Mouse (Mus musculus) heart, embryonic 12.5 days (tissue): ENCODE measurements around the gene Actn4. TPM values are rescaled to one million over a fixed set of nuclear protein-coding genes. Genes with fewer than 3 reads are reported as not detected.

Experiments
- ATAC-seq: fragments of 200-750 bp; cut with Nextera tagmentation; 2 replicates; pipeline ENCODE4 v1.8.0; 2017; ENCODE audit warnings: moderate TSS enrichment, moderate library complexity; ENCODE audit not compliant: insufficient number of reproducible peaks, low FRiP score
- H3K27ac ChIP-seq: fragments of 300-500 bp; sonication (generic); 2 replicates; pipeline ENCODE4 v1.5.1; 2016; ENCODE audit warnings: mild to moderate bottlenecking, moderate library complexity; ENCODE audit not compliant: poor library complexity, severe bottlenecking
- H3K27me3 ChIP-seq: fragments of 300-500 bp; sonication (generic); replicated peaks from 2 replicates; pipeline ENCODE4 v1.6.1; 2016; ENCODE audit warnings: mild to moderate bottlenecking, moderate library complexity
- H3K36me3 ChIP-seq: fragments of 300-500 bp; sonication (generic); 2 replicates; pipeline ENCODE4 v1.6.1; 2016; ENCODE audit warnings: mild to moderate bottlenecking, moderate library complexity
- H3K4me1 ChIP-seq: fragments of 300-500 bp; sonication (generic); replicated peaks from 2 replicates; pipeline ENCODE4 v1.6.1; 2016; ENCODE audit warnings: mild to moderate bottlenecking
- H3K4me2 ChIP-seq: fragments of 300-500 bp; sonication (generic); 2 replicates; pipeline ENCODE4 v1.6.1; 2016; ENCODE audit warnings: mild to moderate bottlenecking, moderate library complexity
- H3K4me3 ChIP-seq: fragments of 300-500 bp; sonication (generic); 2 replicates; pipeline ENCODE4 v1.5.1; 2016; ENCODE audit warnings: mild to moderate bottlenecking
- H3K9ac ChIP-seq: fragments of 300-500 bp; sonication (generic); 2 replicates; pipeline ENCODE4 v1.6.1; 2016; ENCODE audit warnings: mild to moderate bottlenecking, moderate library complexity
- H3K9me3 ChIP-seq: fragments of 300-500 bp; sonication (generic); replicated peaks from 2 replicates; pipeline ENCODE4 v1.6.1; 2016; ENCODE audit warnings: mild to moderate bottlenecking, moderate library complexity
- WGBS: fragments of 180-500 bp; shearing (Covaris S2); methylation state at CpG from one replicate; pipeline ENCODE4 v1.1.7; 2016; 5-methylcytosine and 5-hydroxymethylcytosine counted together
- polyA plus RNA-seq: library from polyadenylated mRNA; unstranded; fragments of >200 nt; fragmentation: Nextera tagmentation; extraction: Ambion mirVana; gene quantifications from 2 replicates; pipeline ENCODE4 v1.2.1, GENCODE M21; 2016

Actn4 gene
- polyA plus RNA-seq, 1 experiment from 2014 or later: 317 TPM

DNA sequence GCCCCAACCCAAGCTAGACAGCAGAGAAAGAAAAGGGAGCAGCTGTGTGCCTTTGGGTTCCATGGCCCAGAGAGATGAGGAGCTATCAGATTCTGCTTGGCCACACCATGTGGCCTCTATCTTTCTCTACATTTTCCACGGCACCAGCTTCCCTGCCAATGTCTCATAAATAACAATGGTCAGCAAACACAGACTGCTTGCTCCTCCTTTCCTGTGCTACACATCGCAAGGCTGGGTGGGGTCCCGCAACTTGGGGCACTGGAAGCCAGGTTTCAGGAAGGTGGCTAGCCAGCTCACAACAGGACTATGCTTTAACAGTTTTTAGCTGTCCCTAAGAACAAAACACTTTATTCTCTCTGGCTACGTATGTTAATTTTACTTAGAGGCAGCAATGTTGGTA, 25.4 kb downstream of the Actn4 start:
- 60% methylated on average over 4 of the region's 4 CpGs for WGBS
- Histone ChIP-seq H3K9me3 (no peaks in the 10 kb centered on the region), H3K4me1 (peaks cover 94% of the 10 kb centered on the region), H3K36me3 (peaks cover 17% of the 10 kb centered on the region), H3K4me3 (no peak overlapping the region), H3K4me2 (no peak overlapping the region), H3K27me3 (no peaks in the 10 kb centered on the region), H3K27ac (peak overlapping the region; percentile 95), H3K9ac (peak overlapping the region; percentile 51; the same call in 1 of the 2 replicates)
- no peak for ATAC-seq

GRCm38 (mm10) chr7:28933825-28934224, 28.3 kb downstream of the Actn4 start:
- peak overlapping the region; percentile 65 for H3K27ac ChIP-seq
- no peak overlapping the region for H3K4me3 ChIP-seq
- WGBS: 95% methylated on average over 2 of the region's 2 CpGs

DNA sequence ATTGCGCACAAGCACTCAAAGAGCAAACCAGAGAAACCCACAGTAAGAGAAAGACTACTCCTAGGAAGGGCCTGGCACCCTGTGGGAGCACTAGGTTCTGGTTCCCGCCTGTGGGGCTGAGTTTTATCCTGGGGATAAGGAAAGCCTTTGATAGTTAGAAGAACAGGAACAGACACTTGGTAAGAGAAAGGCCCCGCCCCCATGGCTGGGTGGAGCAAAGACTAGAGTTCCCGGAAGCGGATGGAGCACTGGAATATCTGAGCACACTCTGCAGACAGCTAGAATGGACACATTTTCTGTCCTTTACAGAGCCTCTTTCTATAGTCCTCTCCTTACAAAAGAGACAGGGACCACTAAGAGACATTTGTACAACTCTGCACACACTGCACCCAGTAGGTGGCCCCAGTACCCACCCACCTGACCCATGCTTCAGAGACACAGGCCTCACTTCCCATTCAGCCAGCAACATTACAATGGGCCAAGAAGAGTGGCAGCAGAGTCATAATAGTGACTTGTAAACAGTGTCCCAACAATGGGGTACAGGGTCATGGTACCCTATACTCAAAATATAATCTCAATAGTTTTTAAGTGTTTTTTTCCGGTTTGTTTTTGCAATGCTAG, 29.6 kb downstream of the Actn4 start:
- no peak overlapping the region; the same call in 1 of the 2 replicates for H3K4me2 ChIP-seq
- no peak overlapping the region for H3K4me3 ChIP-seq
- H3K27ac ChIP-seq: peak overlapping the region; percentile 65
- peaks cover 83% of the 10 kb centered on the region for H3K4me1 ChIP-seq
- peaks cover 18% of the 10 kb centered on the region for H3K36me3 ChIP-seq
- no peaks in the 10 kb centered on the region for H3K9me3 ChIP-seq
- no peaks in the 10 kb centered on the region for H3K27me3 ChIP-seq
- 54% methylated on average over 6 of the region's 6 CpGs for WGBS
- ATAC-seq: no peak
- no peak overlapping the region for H3K9ac ChIP-seq

More at GRCm38 (mm10) chr7:28933825-28934224, 28.3 kb downstream of the Actn4 start:
- Histone ChIP-seq H3K4me2 (no peak overlapping the region), H3K27me3 (no peaks in the 10 kb centered on the region), H3K4me1 (peaks cover 94% of the 10 kb centered on the region), H3K9me3 (no peaks in the 10 kb centered on the region), H3K36me3 (peaks cover 17% of the 10 kb centered on the region), H3K9ac (peak overlapping the region; percentile 17; the same call in 1 of the 2 replicates)
- no peak for ATAC-seq

DNA sequence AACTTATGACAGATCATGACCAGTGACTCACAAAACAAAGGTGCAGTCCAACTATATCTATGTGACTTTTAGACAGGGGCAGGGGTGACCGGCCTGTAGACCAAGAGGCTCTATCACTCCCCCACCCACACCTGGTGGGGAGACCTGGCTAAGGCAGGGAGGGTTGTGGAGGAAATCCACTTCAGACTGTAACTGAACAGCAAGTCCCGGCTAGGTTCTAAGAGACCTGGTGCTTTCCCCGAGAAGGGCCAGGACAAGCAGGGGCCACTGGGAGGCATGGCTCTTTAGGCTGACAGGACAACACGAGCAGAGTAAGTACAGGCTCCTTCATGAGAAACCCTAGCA, 30.5 kb downstream of the Actn4 start:
- no peaks in the 10 kb centered on the region for H3K9me3 ChIP-seq
- H3K4me3 ChIP-seq: no peak overlapping the region
- H3K4me2 ChIP-seq: no peak overlapping the region
- H3K27ac ChIP-seq: peak overlapping the region; percentile 61; the same call in 1 of the 2 replicates
- ATAC-seq: no peak
- H3K9ac ChIP-seq: no peak overlapping the region
- H3K4me1 ChIP-seq: peaks cover 77% of the 10 kb centered on the region
- H3K27me3 ChIP-seq: no peaks in the 10 kb centered on the region
- peaks cover 20% of the 10 kb centered on the region for H3K36me3 ChIP-seq
- WGBS: 65% methylated on average over 4 of the region's 4 CpGs

DNA sequence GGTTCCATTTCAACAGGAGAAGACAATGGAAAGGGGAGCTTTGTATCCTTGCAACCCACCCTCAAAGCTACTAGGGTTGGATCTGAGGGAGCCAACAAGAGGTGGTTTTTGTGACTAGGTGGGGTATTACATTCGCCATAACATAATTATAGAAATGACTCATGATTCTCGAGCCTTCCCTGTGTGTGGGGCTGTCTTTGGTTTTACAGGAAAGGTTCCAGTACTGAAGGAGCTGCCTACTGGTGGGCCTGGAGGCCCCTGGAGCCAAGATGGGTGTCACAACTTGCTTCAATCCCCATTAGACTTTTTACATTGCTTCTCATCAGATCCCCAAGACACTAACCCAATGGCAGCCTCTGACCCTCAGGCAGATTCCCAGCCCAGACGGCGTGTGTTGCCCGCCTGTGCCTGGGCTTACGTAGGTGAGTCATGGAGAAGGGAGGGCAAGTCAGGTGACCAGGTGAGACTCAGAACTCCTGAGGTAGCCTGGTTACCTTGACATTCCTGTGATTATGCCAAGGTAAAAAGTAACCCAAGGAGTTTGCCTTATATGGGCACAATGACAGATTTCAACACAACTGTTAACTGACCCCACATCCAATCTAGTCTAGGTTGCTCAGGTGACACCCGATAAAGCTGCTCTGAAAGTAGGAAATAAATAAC, 31.0 kb downstream of the Actn4 start:
- H3K4me2 ChIP-seq: no peak overlapping the region
- no peak for ATAC-seq
- 86% methylated on average over 7 of the region's 7 CpGs for WGBS
- H3K4me3 ChIP-seq: no peak overlapping the region
- H3K27ac ChIP-seq: peak overlapping the region; percentile 61
- H3K36me3 ChIP-seq: peaks cover 18% of the 10 kb centered on the region
- H3K27me3 ChIP-seq: no peaks in the 10 kb centered on the region
- H3K4me1 ChIP-seq: peaks cover 77% of the 10 kb centered on the region
- H3K9ac ChIP-seq: 0 out of 2 replicates have a peak overlapping the region, but pooled peaks have one; percentile 41
- no peaks in the 10 kb centered on the region for H3K9me3 ChIP-seq

DNA sequence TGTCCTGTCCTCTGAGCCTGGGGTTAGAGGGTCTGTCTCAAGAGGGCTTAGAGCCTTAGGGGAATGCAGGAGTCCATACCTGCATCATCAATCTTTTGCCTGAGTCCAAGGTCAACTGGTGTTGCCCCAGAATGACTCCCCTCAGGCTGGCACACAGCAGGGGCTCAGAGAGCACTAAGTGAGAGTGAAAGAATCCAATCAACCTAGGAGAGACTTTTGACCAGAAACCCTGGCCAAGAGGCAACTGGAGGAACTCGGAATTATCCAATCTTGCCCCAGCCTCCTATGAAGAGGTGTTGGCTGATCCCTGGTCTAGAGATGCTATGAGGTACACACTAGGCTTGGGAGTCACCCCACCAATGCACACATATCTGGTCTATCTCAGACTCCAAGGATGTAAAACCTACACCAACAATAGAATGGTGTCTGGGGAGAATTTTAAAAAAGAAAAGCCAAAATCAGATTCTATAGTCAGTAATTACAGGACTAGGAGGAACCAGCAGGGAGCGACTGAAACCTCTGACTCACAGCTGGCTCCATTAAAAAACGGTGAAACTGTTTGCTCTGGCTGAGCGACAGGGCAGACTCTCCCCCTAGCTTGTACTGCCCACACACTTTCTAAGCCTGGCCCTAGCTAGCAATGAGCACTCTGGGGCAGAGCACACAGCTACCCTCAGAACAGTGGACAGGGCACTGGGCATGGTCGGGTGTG, 31.7 kb downstream of the Actn4 start:
- peak overlapping the region; percentile 61 for H3K27ac ChIP-seq
- peaks cover 15% of the 10 kb centered on the region for H3K36me3 ChIP-seq
- peaks cover 77% of the 10 kb centered on the region for H3K4me1 ChIP-seq
- H3K9ac ChIP-seq: peak overlapping the region; percentile 54; the same call in 1 of the 2 replicates
- no peak overlapping the region for H3K4me3 ChIP-seq
- no peak for ATAC-seq
- H3K27me3 ChIP-seq: no peaks in the 10 kb centered on the region
- WGBS: 52% methylated on average over 5 of the region's 5 CpGs
- no peaks in the 10 kb centered on the region for H3K9me3 ChIP-seq
- H3K4me2 ChIP-seq: no peak overlapping the region

GRCm38 (mm10) chr7:28929381-28929780, 32.8 kb downstream of the Actn4 start:
- Histone ChIP-seq H3K36me3 (peaks cover 14% of the 10 kb centered on the region), H3K4me2 (no peak overlapping the region), H3K4me1 (peaks cover 77% of the 10 kb centered on the region), H3K9ac (0 out of 2 replicates have a peak overlapping the region, but pooled peaks have one; percentile 44), H3K4me3 (no peak overlapping the region), H3K27ac (peak overlapping the region; percentile 61; the same call in 1 of the 2 replicates), H3K27me3 (no peaks in the 10 kb centered on the region), H3K9me3 (no peaks in the 10 kb centered on the region)
- ATAC-seq: no peak
- 49% methylated on average over 3 of the region's 3 CpGs for WGBS

DNA sequence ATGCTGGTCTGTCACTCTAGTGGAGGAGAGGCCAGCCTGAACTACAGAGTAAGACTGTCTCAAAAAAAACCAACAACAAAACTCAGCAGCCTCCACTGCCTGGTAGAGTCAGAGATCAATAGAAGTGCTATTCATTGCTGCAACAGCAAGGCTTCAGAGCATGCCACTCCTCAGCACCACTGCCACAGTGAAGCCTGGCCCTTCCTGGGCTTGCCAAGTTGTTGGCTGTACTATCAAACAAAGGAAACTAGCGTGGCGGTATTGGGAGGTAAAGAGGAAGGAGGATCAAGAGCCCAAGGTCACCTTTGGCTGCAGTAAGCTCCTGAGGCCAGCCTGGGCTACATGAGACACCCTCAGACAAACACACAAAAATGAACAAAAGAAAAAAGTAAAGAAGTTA, 36.0 kb downstream of the Actn4 start:
- H3K9ac ChIP-seq: peak overlapping the region; percentile 58; the same call in 1 of the 2 replicates
- WGBS: 29% methylated on average over 2 of the region's 2 CpGs
- H3K9me3 ChIP-seq: no peaks in the 10 kb centered on the region
- ATAC-seq: no peak
- peaks cover 83% of the 10 kb centered on the region for H3K4me1 ChIP-seq
- H3K36me3 ChIP-seq: peaks cover 7% of the 10 kb centered on the region; the same call in 1 of the 2 replicates
- peak overlapping the region; percentile 100 for H3K27ac ChIP-seq
- no peak overlapping the region for H3K4me2 ChIP-seq
- H3K4me3 ChIP-seq: no peak overlapping the region
- no peaks in the 10 kb centered on the region for H3K27me3 ChIP-seq

- no peaks in the 10 kb centered on the region for H3K9me3 ChIP-seq
- no peaks in the 10 kb centered on the region for H3K27me3 ChIP-seq
- H3K27ac ChIP-seq: peak overlapping the region; percentile 100
- ATAC-seq: peak; percentile 60; the same call in 1 of the 2 replicates
- peak overlapping the region; percentile 41 for H3K4me2 ChIP-seq
- H3K9ac ChIP-seq: peak overlapping the region; percentile 75
- peaks cover 8% of the 10 kb centered on the region; the same call in 1 of the 2 replicates for H3K36me3 ChIP-seq
- H3K4me3 ChIP-seq: no peak overlapping the region
- WGBS: 15% methylated on average over 9 of the region's 9 CpGs
- peaks cover 83% of the 10 kb centered on the region for H3K4me1 ChIP-seq
These were observed 36.8 kb downstream of the Actn4 start for GRCm38 (mm10) chr7:28925317-28925716.

DNA sequence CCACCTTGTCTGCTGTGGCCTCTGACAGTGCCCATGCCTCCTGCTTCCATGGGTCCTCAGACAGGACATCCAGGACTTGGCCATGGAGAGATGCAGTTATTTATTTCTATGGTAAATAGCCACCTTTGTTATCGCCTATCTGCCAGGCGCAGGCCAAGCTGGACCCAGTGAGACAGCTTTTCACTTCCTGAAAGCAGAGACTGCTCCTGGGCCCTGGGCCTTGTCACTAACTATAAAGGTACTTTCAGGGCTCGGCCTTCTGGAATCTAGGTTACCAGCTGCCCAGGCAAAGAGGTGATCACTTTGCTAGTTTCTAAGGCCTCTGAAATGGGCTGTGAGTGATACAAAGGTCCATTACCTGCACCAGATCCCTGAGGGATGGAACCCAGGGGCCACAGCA, 37.3 kb downstream of the Actn4 start:
- H3K36me3 ChIP-seq: peaks cover 8% of the 10 kb centered on the region; the same call in 1 of the 2 replicates
- H3K9me3 ChIP-seq: no peaks in the 10 kb centered on the region
- H3K4me1 ChIP-seq: peaks cover 83% of the 10 kb centered on the region
- H3K4me3 ChIP-seq: no peak overlapping the region
- H3K9ac ChIP-seq: peak overlapping the region; percentile 75
- peak overlapping the region; percentile 41 for H3K4me2 ChIP-seq
- H3K27ac ChIP-seq: peak overlapping the region; percentile 100
- ATAC-seq: no peak
- 51% methylated on average over 3 of the region's 3 CpGs for WGBS
- H3K27me3 ChIP-seq: no peaks in the 10 kb centered on the region

DNA sequence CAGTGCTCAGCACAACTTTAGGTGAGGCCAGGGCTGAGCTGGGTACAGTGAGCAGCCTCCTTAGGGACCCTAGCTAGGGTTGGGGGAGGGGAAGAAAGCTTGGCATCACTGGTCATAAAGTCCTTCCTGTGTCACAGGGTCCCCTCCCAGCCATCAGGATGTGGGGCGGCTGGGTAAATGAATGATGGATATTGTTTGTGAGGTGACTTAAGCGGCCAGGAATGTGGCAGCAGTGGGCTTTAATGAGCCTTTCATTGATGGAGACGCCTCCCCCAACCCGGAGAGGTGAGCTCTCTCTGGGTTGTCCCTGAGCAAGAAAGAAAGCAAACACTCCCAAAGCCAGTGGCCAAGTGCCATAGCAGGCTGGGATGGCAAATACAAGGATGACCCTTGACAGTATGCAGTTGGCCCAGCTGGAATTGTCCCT, 38.3 kb downstream of the Actn4 start:
- ATAC-seq: no peak
- Histone ChIP-seq H3K4me3 (no peak overlapping the region), H3K36me3 (peaks cover 11% of the 10 kb centered on the region), H3K4me2 (peak overlapping the region; percentile 41), H3K9me3 (no peaks in the 10 kb centered on the region), H3K4me1 (peaks cover 83% of the 10 kb centered on the region), H3K27ac (peak overlapping the region; percentile 100), H3K9ac (peak overlapping the region; percentile 75; the same call in 1 of the 2 replicates), H3K27me3 (no peaks in the 10 kb centered on the region)
- WGBS: 26% methylated on average over 4 of the region's 4 CpGs
